Mouse (Mus musculus) brown adipose tissue, adult 24 weeks (tissue): ENCODE measurements around the gene Sfxn3. TPM values are rescaled to one million over a fixed set of nuclear protein-coding genes. Genes with fewer than 3 reads are reported as not detected.

Experiments used
- H3K27ac ChIP-seq: fragments of 200-500 bp; replicated peaks from 2 replicates; pipeline ENCODE4 v1.5.1; 2012; ENCODE audit warnings: low read depth, mild to moderate bottlenecking, low read length
- H3K4me1 ChIP-seq: fragments of 200-500 bp; 2 replicates; pipeline ENCODE4 v1.6.1; 2012; ENCODE audit warnings: low read length, mixed read lengths; ENCODE audit not compliant: control insufficient read depth, insufficient read depth, insufficient read length
- H3K4me3 ChIP-seq: fragments of 200-500 bp; 2 replicates; pipeline ENCODE4 v1.5.1; 2012; ENCODE audit warnings: low read depth, mild to moderate bottlenecking, low read length, moderate library complexity; ENCODE audit not compliant: insufficient read depth
- polyA plus RNA-seq: library from polyadenylated mRNA; stranded (reverse); fragments of >200 nt; gene quantifications from 2 replicates; pipeline ENCODE4 v1.2.4, GENCODE M21; 2012; ENCODE audit not compliant: missing spikeins, insufficient read depth, insufficient read length

Gene Sfxn3
- polyA plus RNA-seq: 2.0 and 5.0 TPM in 2 replicates

DNA sequence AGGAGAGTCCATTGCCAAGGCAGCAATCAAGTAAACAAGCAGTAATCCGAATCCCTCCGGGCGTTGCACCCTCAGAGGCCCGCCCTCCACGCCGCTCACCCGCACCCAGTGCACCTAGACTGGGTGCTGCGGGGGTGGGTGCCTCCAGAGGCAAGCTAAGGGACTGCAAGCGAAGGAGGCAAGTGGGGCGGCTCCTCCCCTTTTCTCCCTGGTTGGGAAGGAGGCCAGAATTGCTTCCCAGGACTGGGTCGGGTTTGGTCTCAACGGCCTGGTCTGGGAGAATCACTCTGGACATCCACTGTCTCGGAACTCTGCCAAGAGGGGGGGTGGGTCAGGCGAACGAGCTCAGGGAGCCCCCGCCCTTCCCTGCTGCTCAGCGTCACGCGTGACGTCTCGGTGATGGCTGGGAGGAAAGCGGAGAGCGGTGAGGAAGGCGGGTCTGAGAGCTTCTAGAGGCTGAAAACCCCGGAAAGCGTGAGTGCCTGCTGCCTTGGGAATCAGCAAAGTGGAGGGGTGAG lies at the start of gene Sfxn3:
Sfxn3 (plus strand) TSS at position 87 of the 518 bp plus-strand sequence.
- H3K4me1 ChIP-seq: peaks cover 4% of the 10 kb centered on the region
- H3K4me3 ChIP-seq: peak within 1 kb of the TSS; percentile 64
- H3K27ac ChIP-seq: peak within 1 kb of the TSS; percentile 92

DNA sequence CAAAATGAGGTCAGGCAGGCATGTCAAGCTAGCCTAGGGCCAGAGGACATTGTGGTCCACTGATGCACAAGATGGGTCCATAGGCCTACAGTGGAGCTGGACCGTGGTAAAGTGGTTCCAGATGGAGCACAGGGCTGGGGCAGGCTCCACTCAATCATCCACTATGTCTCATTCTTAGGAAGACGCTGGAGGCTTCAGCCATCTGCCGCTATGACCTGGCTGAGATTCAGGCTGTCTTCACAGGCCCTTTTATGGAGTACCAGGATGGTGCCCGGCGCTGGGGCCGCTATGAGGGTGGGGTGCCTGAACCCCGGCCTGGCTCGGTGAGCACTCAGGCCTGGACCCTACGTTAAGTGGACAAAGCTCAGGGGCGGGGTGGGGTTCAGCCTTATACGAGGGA lies 49.5 kb upstream of the Sfxn3 start:
- Histone ChIP-seq H3K27ac (no peak overlapping the region), H3K4me1 (no peaks in the 10 kb centered on the region), H3K4me3 (no peak overlapping the region)

DNA sequence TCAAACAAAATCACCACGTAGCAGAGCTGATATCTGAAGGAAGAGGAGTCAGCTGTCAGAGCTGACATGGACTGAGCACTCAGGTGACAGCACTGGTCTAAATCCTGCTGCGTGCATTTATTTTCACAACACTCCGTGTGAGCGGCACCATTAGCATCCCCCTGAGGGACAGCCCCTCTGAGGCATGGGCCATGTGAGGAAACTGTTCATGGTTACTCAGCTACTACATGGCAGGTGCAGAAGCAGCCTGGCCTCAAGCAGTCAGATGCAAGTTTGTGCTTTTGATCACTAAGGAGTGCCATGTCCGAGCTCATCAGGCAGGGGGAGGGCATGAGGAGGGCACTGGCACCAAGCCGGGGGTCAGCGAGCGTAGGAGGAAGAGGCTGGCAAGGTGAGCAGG lies 47.7 kb upstream of the Sfxn3 start:
- Histone ChIP-seq H3K4me3 (no peak overlapping the region), H3K4me1 (no peaks in the 10 kb centered on the region), H3K27ac (no peak overlapping the region)

DNA sequence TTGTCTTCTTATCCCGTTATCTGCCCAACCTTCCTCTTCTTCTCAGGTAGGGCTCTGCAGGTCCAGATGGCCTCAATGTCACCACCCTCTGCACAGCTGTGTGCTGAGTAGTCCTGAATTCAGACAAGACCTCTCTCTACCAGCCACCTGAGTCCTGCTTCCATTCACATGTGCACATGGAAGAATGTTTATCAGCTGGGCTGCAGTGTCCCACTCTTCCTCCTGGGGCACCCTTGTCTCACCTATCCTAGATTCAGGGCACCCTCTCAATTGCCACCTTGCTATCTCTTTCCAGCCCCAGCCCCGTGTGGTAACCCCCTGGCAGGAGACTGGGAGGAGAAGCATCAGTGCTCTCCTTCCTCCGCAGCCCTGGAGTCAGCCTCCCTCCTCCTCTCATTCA lies 45.0 kb upstream of the Sfxn3 start:
- no peak overlapping the region for H3K27ac ChIP-seq
- no peaks in the 10 kb centered on the region for H3K4me1 ChIP-seq
- H3K4me3 ChIP-seq: no peak overlapping the region

DNA sequence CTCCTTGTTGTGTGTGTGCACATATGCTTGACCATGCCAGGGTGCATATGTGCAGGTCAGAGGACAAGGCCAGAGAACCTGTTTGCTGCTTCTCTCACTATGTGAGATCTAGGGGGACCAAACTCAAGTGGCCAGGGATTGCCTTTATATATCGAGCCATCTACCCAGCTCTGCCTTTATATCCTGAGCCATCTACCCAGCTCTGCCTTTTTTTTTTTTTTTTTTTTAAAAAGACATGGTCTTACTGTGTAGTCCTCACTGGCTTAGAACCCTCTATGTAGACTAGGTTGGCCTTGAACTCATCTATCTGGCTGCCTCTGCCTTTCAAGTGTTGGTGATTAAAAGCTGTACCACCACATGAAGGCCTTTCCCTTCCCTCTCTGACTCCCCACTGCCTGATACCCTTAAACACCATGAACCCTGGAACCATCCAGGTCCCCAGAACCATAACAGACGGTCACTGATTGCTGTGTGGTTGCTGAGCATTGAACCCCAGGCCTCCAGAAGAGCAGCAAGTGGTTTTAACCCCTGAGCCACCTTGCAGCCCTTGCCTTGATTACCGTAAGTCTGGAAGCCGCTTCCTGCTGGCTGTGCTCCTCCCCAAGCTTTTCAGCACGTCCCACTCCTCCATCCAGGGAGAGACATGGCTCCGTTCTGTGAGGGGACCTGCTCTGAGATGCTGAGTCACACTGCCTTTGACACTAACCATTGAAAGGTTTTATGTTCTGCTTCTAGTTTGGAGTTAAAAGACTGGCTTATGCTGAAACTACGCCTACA lies 43.4 kb upstream of the Sfxn3 start:
- Histone ChIP-seq H3K4me1 (no peaks in the 10 kb centered on the region), H3K4me3 (no peak overlapping the region), H3K27ac (no peak overlapping the region)

DNA sequence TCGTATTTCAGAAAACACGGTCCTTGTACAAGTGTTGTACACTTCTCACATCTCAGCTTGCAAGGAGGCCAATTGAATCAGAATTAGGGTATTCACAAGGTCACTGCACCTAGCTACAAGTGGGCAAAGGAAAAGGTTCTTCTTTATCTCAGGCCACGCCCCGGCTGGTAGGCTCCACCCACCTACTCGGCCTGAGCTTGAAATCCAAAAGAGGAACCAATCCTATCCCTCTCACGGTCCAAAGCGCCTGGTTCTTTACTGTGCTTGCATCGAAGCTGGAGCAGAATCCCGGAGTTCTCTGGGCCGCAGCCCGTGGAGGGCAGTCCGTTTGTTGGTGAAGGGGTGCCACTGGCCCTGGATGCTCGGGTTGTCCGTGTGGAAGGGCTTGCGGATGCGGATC lies 41.9 kb upstream of the Sfxn3 start, which contains the start of gene Twnk:
Twnk (plus strand) TSS at position 220 of the 400 bp plus-strand sequence.
- H3K4me1 ChIP-seq: no peaks in the 10 kb centered on the region
- H3K27ac ChIP-seq: peak within 1 kb of the TSS; percentile 89
- peak within 1 kb of the TSS; percentile 99 for H3K4me3 ChIP-seq

DNA sequence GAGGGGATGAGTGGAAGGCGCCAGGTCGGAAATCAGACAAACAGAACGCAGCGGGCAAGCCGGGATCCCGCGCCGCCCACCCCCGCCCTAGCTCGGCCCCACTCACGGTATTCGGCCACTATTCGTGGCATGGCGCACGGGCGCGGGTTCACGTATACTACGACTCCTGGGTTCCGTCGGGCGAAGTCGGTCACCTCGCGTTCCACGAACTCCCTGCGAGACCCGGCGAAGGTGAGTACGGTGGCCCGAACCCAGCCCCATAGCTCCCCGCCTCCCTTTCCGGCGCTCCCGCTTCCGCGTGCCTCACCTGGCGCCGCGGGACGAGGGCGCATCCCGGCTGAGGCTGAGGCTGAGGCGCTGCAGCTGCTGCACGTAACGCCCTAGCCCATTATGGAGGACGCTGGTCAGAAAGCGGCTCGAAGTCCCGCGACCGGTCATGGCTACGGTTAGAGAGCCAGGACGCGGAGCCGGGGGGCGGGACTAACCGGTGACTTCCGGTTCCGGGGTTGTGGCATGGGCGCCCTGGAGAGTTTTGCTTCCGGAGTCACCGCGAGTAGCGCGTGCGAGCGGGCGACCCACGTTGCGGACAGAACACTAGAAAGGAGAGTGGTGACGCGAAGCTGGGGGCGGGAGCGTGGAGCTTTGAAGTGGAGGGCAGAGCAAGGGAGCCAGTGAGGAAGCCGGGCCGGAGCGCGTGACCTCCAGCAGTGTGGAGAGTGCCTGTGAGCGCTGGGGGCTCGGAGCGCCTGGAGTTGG lies 41.2 kb upstream of the Sfxn3 start, which contains the start of gene Mrpl43:
Mrpl43 (minus strand) TSS at position 486 of the 756 bp plus-strand sequence.
- Histone ChIP-seq H3K27ac (peak within 1 kb of the TSS; percentile 89), H3K4me3 (peak within 1 kb of the TSS; percentile 99)

DNA sequence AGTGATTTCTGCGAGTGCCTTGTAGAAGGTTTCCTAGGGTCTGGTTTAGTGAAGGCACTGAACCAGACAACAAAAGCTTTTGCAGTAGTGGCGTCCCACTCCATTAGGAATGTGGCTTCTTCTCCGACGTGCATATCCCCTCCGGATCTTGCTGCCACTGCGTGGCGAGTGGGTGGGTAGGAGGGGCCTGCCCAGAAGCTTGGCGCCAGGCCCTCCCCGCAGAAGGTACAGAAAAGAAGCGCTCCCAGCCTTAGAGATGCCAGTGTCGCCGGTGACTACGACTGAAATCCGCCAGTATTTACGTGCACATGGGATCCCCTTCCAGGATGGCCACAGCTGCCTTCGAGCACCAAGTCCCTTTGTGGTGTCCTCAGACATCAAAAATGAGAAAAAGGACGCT lies 40.3 kb upstream of the Sfxn3 start:
- peak overlapping the region; percentile 63; the same call in 1 of the 2 replicates for H3K27ac ChIP-seq
- peak overlapping the region; percentile 99 for H3K4me3 ChIP-seq
- H3K4me1 ChIP-seq: no peaks in the 10 kb centered on the region

More for the DNA sequence above, 41.2 kb upstream of the Sfxn3 start, which contains the start of gene Mrpl43:
- H3K4me1 ChIP-seq: no peaks in the 10 kb centered on the region

DNA sequence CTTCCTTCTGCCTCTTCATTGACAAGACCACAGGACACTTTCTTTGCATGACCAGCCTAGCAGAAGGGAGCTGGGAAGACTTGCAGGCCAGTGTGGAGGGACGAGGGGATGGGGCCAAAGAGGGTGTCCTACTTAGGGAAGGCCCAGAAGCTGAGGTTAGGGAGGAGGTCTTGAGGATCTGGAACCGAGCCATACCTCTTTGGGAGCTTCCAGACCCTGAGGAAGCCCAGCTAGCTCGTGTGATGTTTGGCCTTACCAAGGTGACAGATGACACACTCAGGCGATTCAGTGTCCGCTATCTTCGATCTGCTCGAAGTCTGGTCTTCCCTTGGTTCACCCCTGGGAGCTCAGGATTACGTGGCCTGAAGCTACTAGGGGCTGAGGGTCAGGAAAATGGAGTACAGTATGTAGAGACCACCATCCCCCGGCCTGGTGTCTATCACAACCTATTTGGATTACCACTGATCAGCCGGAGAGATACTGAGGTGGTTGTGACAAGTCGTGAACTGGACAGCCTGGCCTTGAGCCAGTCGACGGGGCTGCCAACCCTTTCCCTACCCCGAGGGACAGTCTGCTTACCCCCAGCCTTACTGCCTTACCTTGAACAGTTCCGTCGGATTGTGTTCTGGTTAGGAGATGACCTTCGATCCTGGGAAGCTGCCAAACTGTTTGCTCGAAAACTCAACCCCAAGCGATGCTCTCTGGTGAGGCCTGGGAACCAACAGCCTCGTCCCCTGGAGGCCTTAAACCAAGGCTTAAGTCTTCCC lies 39.7 kb upstream of the Sfxn3 start:
- no peaks in the 10 kb centered on the region for H3K4me1 ChIP-seq
- peak overlapping the region; percentile 99 for H3K4me3 ChIP-seq
- H3K27ac ChIP-seq: no peak overlapping the region

DNA sequence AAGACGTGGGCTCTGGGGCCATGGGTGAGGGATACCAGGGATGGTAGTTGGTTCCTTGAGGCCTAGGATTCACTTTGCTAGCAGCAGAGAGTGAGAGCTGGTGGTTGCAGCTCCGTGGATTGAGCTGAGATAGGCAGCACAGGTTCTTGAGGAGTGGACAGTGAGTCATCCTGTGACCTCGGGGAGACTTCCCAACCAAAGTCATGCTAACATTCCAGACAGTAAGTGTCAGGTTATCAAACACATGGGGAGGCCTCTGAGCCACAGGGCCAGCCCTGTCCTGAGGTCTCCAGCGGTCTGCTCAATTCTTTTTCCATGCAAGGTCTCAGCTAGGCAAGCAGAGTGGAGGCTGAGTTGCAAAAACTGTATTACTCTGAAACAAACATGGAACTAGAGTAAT lies 36.7 kb upstream of the Sfxn3 start:
- Histone ChIP-seq H3K4me1 (no peaks in the 10 kb centered on the region), H3K27ac (no peak overlapping the region), H3K4me3 (no peak overlapping the region)

DNA sequence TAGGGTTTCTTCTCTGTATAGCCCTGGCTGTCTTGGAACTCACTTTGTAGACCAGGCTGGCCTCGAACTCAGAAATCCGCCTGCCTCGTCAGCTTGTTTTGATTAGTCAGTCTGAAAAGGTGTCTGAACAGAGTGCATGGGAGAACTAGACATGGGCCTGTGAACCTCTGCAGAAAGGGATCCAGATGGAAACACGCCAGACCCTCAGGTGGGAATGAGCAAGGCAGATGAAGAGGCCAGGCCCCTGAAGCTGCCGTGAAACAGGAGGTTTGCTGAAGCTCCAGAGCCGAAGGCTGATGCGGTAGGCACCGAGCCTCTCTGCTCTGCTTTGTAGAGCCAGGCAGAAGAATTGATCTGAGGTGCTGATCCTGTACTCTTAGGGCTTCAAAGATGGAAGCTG lies 35.1 kb upstream of the Sfxn3 start:
- H3K27ac ChIP-seq: no peak overlapping the region
- no peaks in the 10 kb centered on the region for H3K4me1 ChIP-seq
- no peak overlapping the region for H3K4me3 ChIP-seq

DNA sequence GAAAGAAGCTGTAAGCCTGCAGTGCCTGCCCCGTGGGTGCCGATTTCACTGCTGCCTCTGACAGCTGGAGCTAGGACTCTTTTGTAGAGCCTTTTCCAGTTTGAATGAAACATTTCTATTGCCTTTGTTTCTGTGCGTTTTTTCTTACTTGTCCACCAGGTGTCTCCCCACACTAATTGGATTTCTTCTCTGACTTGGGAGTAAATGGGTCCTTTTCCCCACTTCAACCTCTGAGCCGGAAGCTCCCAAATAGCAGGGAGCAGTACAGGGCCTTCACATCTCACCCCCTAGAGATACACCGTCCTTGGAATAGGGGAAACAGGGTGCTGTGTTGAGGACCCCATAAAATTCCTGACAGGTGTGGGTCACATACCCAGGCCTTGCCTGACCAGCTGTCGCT lies 34.7 kb upstream of the Sfxn3 start:
- H3K27ac ChIP-seq: no peak overlapping the region
- no peaks in the 10 kb centered on the region for H3K4me1 ChIP-seq
- no peak overlapping the region for H3K4me3 ChIP-seq

DNA sequence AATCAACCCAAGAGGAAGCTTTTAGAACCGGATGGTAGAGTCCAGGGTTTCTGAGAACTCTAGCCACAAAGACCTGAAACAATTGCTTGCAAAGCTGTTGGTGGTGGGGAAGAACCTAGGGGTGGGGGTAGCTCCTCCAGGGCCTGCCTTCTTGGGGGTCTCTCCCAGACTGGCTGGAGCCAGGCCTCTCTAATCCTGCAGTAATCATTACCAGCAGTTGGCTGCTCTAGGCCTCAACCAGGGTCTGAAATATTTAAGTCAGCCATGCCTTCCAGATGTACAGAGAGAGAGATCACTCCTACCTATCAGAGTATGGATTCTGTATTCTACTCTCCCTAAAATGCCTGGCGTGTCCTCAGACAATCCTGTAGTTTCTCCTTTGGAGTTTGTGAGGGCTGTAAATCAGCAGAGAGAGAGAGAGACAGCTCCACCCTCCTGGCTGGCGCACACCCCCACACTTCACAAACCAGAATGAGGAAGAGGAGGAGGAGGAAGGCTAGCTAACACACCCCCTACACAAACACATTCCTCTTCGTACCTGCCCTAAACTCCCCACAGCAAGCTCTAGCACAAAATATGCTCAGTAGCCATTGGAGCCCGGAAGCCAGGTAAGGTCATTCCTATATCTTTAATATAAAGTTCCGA lies 33.6 kb upstream of the Sfxn3 start:
- no peak overlapping the region for H3K4me3 ChIP-seq
- H3K4me1 ChIP-seq: no peaks in the 10 kb centered on the region
- no peak overlapping the region for H3K27ac ChIP-seq

DNA sequence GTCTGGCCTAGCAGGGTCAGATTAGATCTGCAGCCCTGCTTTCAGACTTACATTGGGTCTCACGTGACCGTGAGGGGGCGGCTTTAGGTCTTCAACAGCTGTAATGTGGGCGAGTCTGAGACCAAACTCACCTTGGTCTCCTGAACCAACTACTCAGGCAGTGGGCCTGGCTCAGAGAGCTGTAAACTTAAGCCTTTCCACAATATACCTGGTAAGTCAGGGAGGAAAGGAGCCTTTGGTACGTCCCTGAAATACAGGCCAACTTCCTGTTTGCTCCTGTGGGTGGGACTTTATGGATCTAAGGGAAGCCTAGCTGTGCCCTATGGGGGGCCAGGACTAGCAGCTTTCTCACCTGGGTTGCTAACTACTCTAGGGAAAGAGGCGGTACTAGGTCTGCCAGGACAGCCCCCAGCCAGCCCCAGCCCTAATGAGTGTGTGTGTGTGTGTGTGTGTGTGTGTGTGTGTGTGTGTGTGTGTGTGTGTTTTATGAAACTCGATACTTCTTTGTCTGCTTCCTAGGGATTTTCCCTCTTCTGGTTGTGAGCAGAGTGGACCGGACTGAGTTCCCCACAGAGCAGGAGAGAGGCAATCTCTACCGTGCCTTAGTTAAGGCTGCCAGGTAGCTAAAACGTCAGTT lies 32.9 kb upstream of the Sfxn3 start, which contains the start of gene Lzts2:
Lzts2 (plus strand) TSS at position 80 of the 637 bp plus-strand sequence.
- Histone ChIP-seq H3K27ac (peak within 1 kb of the TSS; percentile 98), H3K4me3 (peak within 1 kb of the TSS; percentile 92), H3K4me1 (no peaks in the 10 kb centered on the region)
